Mouse (Mus musculus) C2C12 (cell line): ENCODE data around the gene Pde8a. TPM values are rescaled to one million over a fixed set of nuclear protein-coding genes. Genes with fewer than 3 reads are reported as not detected.

Experiments used
- H3K27me3 ChIP-seq: one replicate; pipeline ENCODE4 v1.6.1; 2011; ENCODE audit not compliant: control insufficient read depth, insufficient read depth, insufficient read length
- H3K36me3 ChIP-seq: one replicate; pipeline ENCODE4 v1.6.1; 2011; ENCODE audit not compliant: control insufficient read depth, insufficient read depth
- H3K4me3 ChIP-seq: one replicate; pipeline ENCODE4 v1.5.1; 2011; ENCODE audit warnings: mild to moderate bottlenecking, control low read depth; ENCODE audit not compliant: poor library complexity, insufficient read depth, severe bottlenecking
- H3K79me2 ChIP-seq: one replicate; pipeline ENCODE4 v1.6.1; 2011; ENCODE audit not compliant: control insufficient read depth, insufficient read depth
- H3K79me3 ChIP-seq: one replicate; pipeline ENCODE4 v1.6.1; 2011; ENCODE audit warnings: low read depth, control low read depth
- H3ac ChIP-seq: one replicate; pipeline ENCODE3; 2011; ENCODE audit warnings: low read depth; ENCODE audit not compliant: control insufficient read depth, insufficient read length
- CEBPB ChIP-seq: IDR thresholded peaks from one replicate; pipeline ENCODE4 v1.6.1; 2011; ENCODE audit warnings: low read depth, mild to moderate bottlenecking, control low read depth, moderate library complexity
- CTCF ChIP-seq: IDR thresholded peaks from one replicate; pipeline ENCODE4 v1.5.1; 2011; ENCODE audit not compliant: control insufficient read depth, insufficient read depth, insufficient read length
- FOSL1 ChIP-seq: IDR thresholded peaks from one replicate; pipeline ENCODE4 v1.8.0; 2011; ENCODE audit warnings: mild to moderate bottlenecking, low read length; ENCODE audit not compliant: poor library complexity, insufficient read depth, severe bottlenecking
- MAX ChIP-seq: IDR thresholded peaks from one replicate; pipeline ENCODE4 v1.6.1; 2011; ENCODE audit warnings: mild to moderate bottlenecking, control low read depth
- MYOD1 ChIP-seq: IDR thresholded peaks from one replicate; pipeline ENCODE4 v1.6.1; 2011; ENCODE audit warnings: low read depth; ENCODE audit not compliant: control insufficient read depth, insufficient read length
- MYOG ChIP-seq: IDR thresholded peaks from one replicate; pipeline ENCODE4 v1.6.1; 2011; ENCODE audit not compliant: control insufficient read depth, insufficient read length; ENCODE audit errors: extremely low read depth
- USF1 ChIP-seq: IDR thresholded peaks from one replicate; pipeline ENCODE4 v1.6.1; 2011; ENCODE audit warnings: low read depth, mild to moderate bottlenecking, control low read depth, moderate library complexity
- polyA plus RNA-seq: library from polyadenylated mRNA; unstranded; fragments of >200 nt; fragmentation: generic; extraction: Trizol; gene quantifications from one replicate; pipeline ENCODE4 v1.2.1, GENCODE M21; 2012; ENCODE audit warnings: missing spikeins

Gene Pde8a
- polyA plus RNA-seq, 1 experiment: 2.1 TPM

GRCm38 (mm10) chr7:81249854-81250279 lies 36.5 kb downstream of the Pde8a start:
- H3K79me3 ChIP-seq: no peaks in the 10 kb centered on the region
- TF ChIP-seq USF1: no peak
- H3K4me3 ChIP-seq: no peak overlapping the region
- no peak overlapping the region for H3ac ChIP-seq
- no peaks in the 10 kb centered on the region for H3K79me2 ChIP-seq
- H3K27me3 ChIP-seq: no peaks in the 10 kb centered on the region
- no peaks in the 10 kb centered on the region for H3K36me3 ChIP-seq

- TF ChIP-seq CEBPB (no peak), MAX (no peak), MYOD1 (no peak), MYOG (no peak), USF1 (no peak), CTCF (no peak), FOSL1 (no peak)
- no peaks in the 10 kb centered on the region for H3K79me3 ChIP-seq
- H3K36me3 ChIP-seq: no peaks in the 10 kb centered on the region
- H3K79me2 ChIP-seq: no peaks in the 10 kb centered on the region
- H3K27me3 ChIP-seq: no peaks in the 10 kb centered on the region
- H3ac ChIP-seq: no peak overlapping the region
- H3K4me3 ChIP-seq: no peak overlapping the region
Measured at GRCm38 (mm10) chr7:81250601-81251000, 37.2 kb downstream of the Pde8a start.

- TF ChIP-seq CTCF (no peak), USF1 (no peak), CEBPB (no peak), MYOD1 (no peak), MAX (no peak), FOSL1 (no peak), MYOG (no peak)
- no peak overlapping the region for H3ac ChIP-seq
- H3K27me3 ChIP-seq: no peaks in the 10 kb centered on the region
- H3K79me3 ChIP-seq: no peaks in the 10 kb centered on the region
- no peak overlapping the region for H3K4me3 ChIP-seq
- H3K79me2 ChIP-seq: no peaks in the 10 kb centered on the region
- H3K36me3 ChIP-seq: no peaks in the 10 kb centered on the region
Measured at GRCm38 (mm10) chr7:81251521-81251920, 38.1 kb downstream of the Pde8a start.

GRCm38 (mm10) chr7:81253317-81253716 lies 39.9 kb downstream of the Pde8a start:
- TF ChIP-seq USF1 (no peak), MAX (no peak), MYOG (no peak), FOSL1 (no peak), CTCF (no peak)
- no peak overlapping the region for H3K4me3 ChIP-seq
- no peaks in the 10 kb centered on the region for H3K27me3 ChIP-seq
- H3K79me2 ChIP-seq: no peaks in the 10 kb centered on the region
- no peak overlapping the region for H3ac ChIP-seq
- no peaks in the 10 kb centered on the region for H3K36me3 ChIP-seq
- no peaks in the 10 kb centered on the region for H3K79me3 ChIP-seq

- TF ChIP-seq FOSL1: no peak
- no peak for TF ChIP-seq USF1
- no peak for TF ChIP-seq MYOD1
- TF ChIP-seq CEBPB: no peak
- no peak for TF ChIP-seq CTCF
- no peak for TF ChIP-seq MAX
- no peak for TF ChIP-seq MYOG
Measured at GRCm38 (mm10) chr7:81254579-81254978, 41.2 kb downstream of the Pde8a start.

GRCm38 (mm10) chr7:81255456-81255855 lies 42.1 kb downstream of the Pde8a start:
- no peak overlapping the region for H3K4me3 ChIP-seq
- no peaks in the 10 kb centered on the region for H3K79me3 ChIP-seq
- TF ChIP-seq MAX (no peak), CEBPB (no peak), CTCF (no peak), MYOD1 (no peak), MYOG (no peak), USF1 (no peak)
- H3ac ChIP-seq: no peak overlapping the region
- no peaks in the 10 kb centered on the region for H3K36me3 ChIP-seq
- no peaks in the 10 kb centered on the region for H3K79me2 ChIP-seq
- H3K27me3 ChIP-seq: no peaks in the 10 kb centered on the region

More at GRCm38 (mm10) chr7:81254579-81254978, 41.2 kb downstream of the Pde8a start:
- Histone ChIP-seq H3K36me3 (no peaks in the 10 kb centered on the region), H3ac (no peak overlapping the region), H3K27me3 (no peaks in the 10 kb centered on the region), H3K79me3 (no peaks in the 10 kb centered on the region), H3K4me3 (no peak overlapping the region), H3K79me2 (no peaks in the 10 kb centered on the region)
